Mouse (Mus musculus) thymus, adult 2 months (tissue): Measurements from ENCODE around the gene Tmem255b. TPM values are rescaled to one million over a fixed set of nuclear protein-coding genes. Genes with fewer than 3 reads are reported as not detected.

ENCODE experiments used
- DNase-seq: peaks from one replicate; pipeline ENCODE4 v3.0.0; 2021
- H3K27ac ChIP-seq: fragments of 200-500 bp; 2 replicates; pipeline ENCODE4 v1.5.1; 2012; ENCODE audit warnings: low read length, control low read depth; ENCODE audit not compliant: control insufficient read depth, insufficient read depth
- H3K27me3 ChIP-seq: fragments of 200-500 bp; 2 replicates; pipeline ENCODE4 v1.6.1; 2012; ENCODE audit warnings: mild to moderate bottlenecking, low read length, moderate library complexity, mixed read lengths; ENCODE audit not compliant: control insufficient read depth, insufficient read depth
- H3K36me3 ChIP-seq: fragments of 200-500 bp; 2 replicates; pipeline ENCODE4 v1.6.1; 2012; ENCODE audit warnings: mild to moderate bottlenecking, low read length, moderate library complexity; ENCODE audit not compliant: control insufficient read depth, insufficient read depth
- H3K4me1 ChIP-seq: fragments of 200-500 bp; replicated peaks from 2 replicates; pipeline ENCODE4 v1.6.1; 2012; ENCODE audit warnings: low read length; ENCODE audit not compliant: control insufficient read depth, insufficient read depth
- H3K4me3 ChIP-seq: fragments of 200-500 bp; 2 replicates; pipeline ENCODE4 v1.5.1; 2012; ENCODE audit warnings: mild to moderate bottlenecking, low read length, control low read depth, moderate library complexity; ENCODE audit not compliant: control insufficient read depth, insufficient read depth
- CTCF ChIP-seq: fragments of 200-500 bp; IDR thresholded peaks from 2 replicates; pipeline ENCODE4 v1.5.1; 2012; ENCODE audit warnings: mild to moderate bottlenecking, control low read depth, low read length, moderate library complexity, borderline replicate concordance; ENCODE audit not compliant: control insufficient read depth, poor library complexity, insufficient read depth; ENCODE audit errors: extremely low read depth
- POLR2A ChIP-seq: fragments of 200-500 bp; IDR thresholded peaks from 2 replicates; pipeline ENCODE4 v1.6.1; 2012; ENCODE audit warnings: mild to moderate bottlenecking, low read length, control low read depth, moderate library complexity; ENCODE audit not compliant: control insufficient read depth, poor library complexity, insufficient read depth; ENCODE audit errors: extremely low read depth
- WGBS: fragments of 180-500 bp; shearing (Covaris S2); methylation state at CpG from one replicate; pipeline ENCODE4 v1.1.7; 2018; 5-methylcytosine and 5-hydroxymethylcytosine counted together
- polyA plus RNA-seq: library from polyadenylated mRNA; depleted of rRNA; stranded (reverse); fragments of >200 nt; gene quantifications from 2 replicates; pipeline ENCODE4 v1.2.3, GENCODE M21; 2012

Tmem255b gene
- polyA plus RNA-seq, 1 experiment, result 5.5 TPM

DNA sequence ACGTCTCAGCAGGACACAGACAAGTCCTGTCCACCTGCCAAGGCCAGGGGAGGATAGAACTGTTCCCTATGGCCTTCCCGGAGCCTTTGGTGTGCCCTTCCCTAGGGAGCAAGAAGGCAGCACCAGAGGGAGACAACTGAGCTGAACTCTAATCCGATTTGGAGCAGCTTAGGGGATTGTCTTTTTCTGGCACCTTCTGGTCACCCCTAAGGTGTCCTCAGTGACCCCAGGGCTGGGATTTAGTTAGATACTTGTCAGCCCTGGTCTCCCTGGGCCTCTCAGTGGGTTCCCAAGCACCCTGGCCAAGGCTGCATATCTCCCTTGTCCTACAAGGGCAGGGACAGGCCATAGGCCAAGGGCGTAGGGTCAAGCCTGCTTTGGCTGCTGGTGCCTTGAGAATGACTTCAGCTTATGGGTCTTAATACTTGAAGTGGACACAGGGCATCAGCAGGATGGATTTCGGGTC is 30.3 kb upstream of the Tmem255b start, which contains the start of gene Grk1:
Gene Grk1 (plus strand): TSS at position 416 of the 466 bp plus-strand sequence.
- DNase-seq, result no peak
- Histone ChIP-seq H3K27me3 (no peaks in the 10 kb centered on the region), H3K27ac (no peak within 1 kb of the TSS), H3K4me1 (peaks cover 4% of the 10 kb centered on the region), H3K36me3 (no peaks in the 10 kb centered on the region), H3K4me3 (no peak within 1 kb of the TSS)
- TF ChIP-seq POLR2A (no peak), CTCF (no peak)
- 93% methylated on average over 5 of the region's 5 CpGs for WGBS

DNA sequence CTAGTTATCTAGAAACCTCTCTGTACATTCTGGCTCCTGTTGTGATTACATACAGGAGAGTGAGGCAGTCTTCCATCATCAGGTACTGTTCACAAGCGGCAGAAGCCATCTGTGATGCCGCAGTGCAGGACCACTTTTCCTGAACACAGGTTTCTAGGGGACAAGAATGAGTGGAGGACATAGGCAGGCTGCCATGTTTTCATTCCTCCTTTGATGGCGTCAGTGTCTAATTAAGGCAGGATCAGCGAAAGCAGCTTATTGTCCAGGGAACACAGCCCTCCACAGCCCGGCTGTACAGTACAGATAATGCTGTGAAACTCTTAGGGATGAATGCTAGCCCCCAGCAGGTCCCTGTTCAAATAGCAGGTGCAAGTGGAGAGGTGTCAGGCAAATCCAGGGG is 29.0 kb upstream of the Tmem255b start:
- no peak overlapping the region for H3K27ac ChIP-seq
- no peaks in the 10 kb centered on the region for H3K27me3 ChIP-seq
- WGBS, result 95% methylated on average over 5 of the region's 5 CpGs
- no peak overlapping the region for H3K4me3 ChIP-seq
- no peak for TF ChIP-seq CTCF
- no peak for TF ChIP-seq POLR2A
- DNase-seq, result no peak
- H3K4me1 ChIP-seq, result peaks cover 4% of the 10 kb centered on the region
- H3K36me3 ChIP-seq, result no peaks in the 10 kb centered on the region

DNA sequence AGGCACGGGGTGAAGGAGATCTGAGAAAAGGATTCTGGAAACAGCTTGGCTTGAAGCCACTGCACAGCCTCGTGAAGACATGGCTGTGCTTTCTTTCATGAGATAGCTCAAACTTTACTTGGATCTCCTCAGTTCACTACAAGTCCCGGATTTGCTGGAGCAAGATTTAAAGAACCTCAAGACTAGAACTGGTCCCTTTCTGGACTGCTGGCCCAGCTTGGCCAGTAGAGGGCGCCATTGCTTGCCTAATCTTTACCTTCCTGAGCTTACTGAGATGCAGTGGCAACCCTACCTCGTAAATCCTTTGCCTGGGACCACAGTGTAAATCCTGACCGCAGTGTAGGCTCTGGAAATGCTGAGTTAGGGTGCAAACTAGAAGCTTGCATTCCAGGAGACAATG is 23.4 kb upstream of the Tmem255b start:
- no peak overlapping the region for H3K27ac ChIP-seq
- no peak overlapping the region for H3K4me3 ChIP-seq
- H3K36me3 ChIP-seq, result no peaks in the 10 kb centered on the region
- WGBS, result 25% methylated on average over 6 of the region's 6 CpGs
- no peaks in the 10 kb centered on the region for H3K4me1 ChIP-seq
- DNase-seq, result peak; percentile 76
- H3K27me3 ChIP-seq, result no peaks in the 10 kb centered on the region
- TF ChIP-seq CTCF, result peak; percentile 40; the same call in 1 of the 2 replicates
- no peak for TF ChIP-seq POLR2A

DNA sequence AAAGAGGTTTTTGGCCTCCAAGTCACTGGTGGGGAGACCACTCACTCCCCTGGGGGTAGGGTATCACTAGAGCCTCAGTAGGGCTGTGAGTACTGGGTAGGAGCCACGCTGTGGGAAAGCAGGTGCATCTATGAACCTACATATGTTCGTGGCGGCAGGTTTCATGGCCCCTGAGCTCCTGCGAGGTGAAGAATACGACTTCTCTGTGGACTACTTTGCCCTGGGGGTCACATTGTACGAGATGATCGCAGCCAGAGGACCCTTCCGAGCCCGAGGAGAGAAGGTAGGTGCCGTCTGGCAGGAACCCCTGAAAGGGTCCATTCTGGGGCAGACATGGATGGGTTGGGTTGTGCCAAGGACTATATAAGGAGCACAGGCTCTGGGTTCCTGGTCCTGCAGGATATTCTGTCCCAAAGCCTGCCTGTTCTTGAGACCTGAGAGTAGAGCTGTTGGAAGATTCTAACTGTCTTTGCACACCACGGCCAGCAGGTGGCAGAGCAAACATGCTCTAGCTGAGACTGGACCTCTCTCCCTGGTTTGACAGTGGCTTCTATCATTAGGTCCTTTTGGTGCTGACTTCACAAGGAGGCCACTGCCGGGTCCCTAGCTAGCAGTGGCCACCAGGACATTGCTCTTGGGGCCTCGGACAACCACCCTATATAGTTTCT is 22.0 kb upstream of the Tmem255b start:
- Histone ChIP-seq H3K4me1 (no peaks in the 10 kb centered on the region), H3K4me3 (no peak overlapping the region), H3K36me3 (no peaks in the 10 kb centered on the region), H3K27me3 (no peaks in the 10 kb centered on the region), H3K27ac (no peak overlapping the region)
- TF ChIP-seq POLR2A (no peak), CTCF (peak; percentile 64; the same call in 1 of the 2 replicates)
- 65% methylated on average over 13 of the region's 13 CpGs for WGBS
- DNase-seq, result peak; percentile 66

DNA sequence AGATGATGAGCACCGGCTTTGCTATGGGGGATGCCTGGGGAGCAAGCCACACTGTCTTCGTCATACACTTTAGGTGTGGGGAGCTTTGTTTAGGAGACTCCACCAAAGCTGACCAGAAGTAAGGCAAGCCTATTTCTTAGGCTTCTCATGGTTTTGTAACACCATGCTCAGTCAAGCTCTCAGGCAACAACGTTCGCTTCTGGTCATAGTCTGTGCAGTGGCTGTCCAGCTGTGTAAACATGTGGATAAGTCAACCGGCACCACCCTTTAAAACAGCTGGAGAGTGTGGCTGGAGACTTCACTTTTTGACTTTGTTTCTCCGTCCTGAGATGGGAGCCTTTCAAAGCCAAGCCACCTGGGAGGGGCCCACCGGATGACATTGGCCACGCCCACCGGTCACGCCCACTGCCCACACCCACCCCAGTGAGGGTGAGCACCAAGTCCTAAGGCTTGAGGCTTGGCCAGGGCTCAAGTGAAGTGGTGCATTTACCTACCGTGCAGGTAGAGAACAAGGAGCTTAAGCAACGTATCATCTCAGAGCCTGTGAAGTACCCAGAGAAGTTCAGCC is 21.1 kb upstream of the Tmem255b start:
- H3K27ac ChIP-seq, result no peak overlapping the region
- H3K4me1 ChIP-seq, result no peaks in the 10 kb centered on the region
- WGBS, result 63% methylated on average over 12 of the region's 12 CpGs
- no peak overlapping the region for H3K4me3 ChIP-seq
- TF ChIP-seq POLR2A (no peak), CTCF (no peak)
- no peaks in the 10 kb centered on the region for H3K27me3 ChIP-seq
- peak; percentile 45 for DNase-seq
- H3K36me3 ChIP-seq, result no peaks in the 10 kb centered on the region

DNA sequence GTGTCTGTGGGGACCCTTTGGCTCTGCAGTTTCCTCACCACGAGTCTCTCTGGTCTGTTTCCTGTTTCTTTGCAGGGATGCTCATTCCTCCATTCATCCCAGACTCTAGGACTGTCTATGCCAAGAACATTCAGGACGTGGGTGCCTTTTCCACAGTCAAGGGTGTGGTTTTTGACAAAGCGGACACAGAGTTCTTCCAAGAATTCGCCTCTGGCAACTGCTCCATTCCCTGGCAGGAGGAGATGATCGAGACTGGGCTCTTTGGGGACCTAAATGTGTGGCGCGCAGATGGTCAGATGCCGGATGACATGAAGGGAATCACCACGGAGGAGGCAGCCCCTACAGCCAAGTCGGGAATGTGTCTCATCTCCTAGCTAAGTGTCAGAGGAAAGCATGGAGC is 19.1 kb upstream of the Tmem255b start:
- Histone ChIP-seq H3K4me1 (no peaks in the 10 kb centered on the region), H3K27me3 (no peaks in the 10 kb centered on the region), H3K27ac (no peak overlapping the region), H3K4me3 (no peak overlapping the region), H3K36me3 (no peaks in the 10 kb centered on the region)
- TF ChIP-seq CTCF (no peak), POLR2A (no peak)
- WGBS, result 77% methylated on average over 10 of the region's 10 CpGs
- no peak for DNase-seq

DNA sequence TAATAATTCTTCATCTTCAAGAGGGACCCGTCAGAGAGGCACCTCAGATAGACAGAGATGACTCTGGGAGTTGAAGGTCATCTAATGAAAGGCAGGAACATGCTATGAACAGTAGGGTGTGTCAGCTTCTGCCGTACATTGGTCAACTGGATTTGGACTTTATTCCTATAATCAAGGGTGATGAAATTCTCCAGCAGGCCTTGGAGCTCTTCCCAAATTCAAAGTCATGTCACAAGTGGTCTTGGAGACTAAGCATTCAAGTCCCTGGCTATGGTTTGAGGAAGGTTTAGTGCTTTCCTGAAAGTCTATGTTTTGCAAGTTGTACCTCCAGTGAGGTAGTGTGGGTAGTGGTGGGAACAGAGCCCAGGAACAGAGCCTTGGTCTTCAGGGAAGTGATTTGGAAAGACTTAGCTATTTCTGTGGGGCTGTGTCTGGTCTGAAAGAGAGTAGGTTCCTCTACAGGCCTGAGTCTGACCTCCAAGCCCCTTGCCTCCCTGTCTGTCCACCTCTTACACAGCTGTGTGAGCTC is 15.8 kb upstream of the Tmem255b start:
- TF ChIP-seq POLR2A, result no peak
- TF ChIP-seq CTCF, result no peak
- Histone ChIP-seq H3K4me1 (no peaks in the 10 kb centered on the region), H3K36me3 (no peaks in the 10 kb centered on the region), H3K27ac (no peak overlapping the region), H3K27me3 (no peaks in the 10 kb centered on the region), H3K4me3 (no peak overlapping the region)
- no peak for DNase-seq
- WGBS, result 90% methylated on average over 2 of the region's 2 CpGs
